Mouse (Mus musculus) E14TG2a.4 (cell line): ENCODE data around the gene Fgfbp1.

Experiments
- CTCF ChIP-seq: conservative IDR thresholded peaks from 2 replicates; pipeline ENCODE4 v1.5.1; 2014; ENCODE audit warnings: low read length
- NANOG ChIP-seq: IDR thresholded peaks from 2 replicates; pipeline ENCODE4 v1.6.1; 2014; ENCODE audit warnings: borderline replicate concordance, low read length, mixed read lengths
- POU5F1 ChIP-seq: IDR thresholded peaks from 2 replicates; pipeline ENCODE4 v1.6.1; 2014; ENCODE audit warnings: low read length, borderline replicate concordance

- no peak for TF ChIP-seq CTCF
- no peak for TF ChIP-seq POU5F1
- TF ChIP-seq NANOG = no peak
Observed at GRCm38 (mm10) chr5:43948111-43948743, 33.4 kb downstream of the Fgfbp1 start.
